Mouse (Mus musculus) left cerebral cortex, postnatal 14 days (tissue): Measurements from ENCODE around the gene Coasy. TPM values are rescaled to one million over a fixed set of nuclear protein-coding genes. Genes with fewer than 3 reads are reported as not detected.
"Not testable (repeated sequence)": the region's sequence is repeated elsewhere in the genome, so short reads cannot be mapped to it uniquely, and the experiment has no call there.

Experiments
- DNase-seq, 2 experiments: peaks; one replicate each; pipeline ENCODE4 v3.0.0; 2021 to 2022; ENCODE audit warnings: low spot score in 2 of 2, mixed read lengths in 1 of 2
- intact Hi-C: fragments of 180-260 bp; cut with DNase I; formaldehyde crosslinking; loops from one replicate; pipeline ENCODE4 v1.15.1; 2025
- total RNA-seq, 2 experiments: library from RNA; stranded (reverse); gene quantifications; 2 replicates each; pipeline ENCODE4 v1.2.3; 2021

The Coasy gene
- total RNA-seq, 2 experiments from 2014 or later: 31.1 to 32.0 TPM

- intact Hi-C loops: loop anchor here (10.0 kb wide), 1 partner anchor 54 kb away; the partner anchor contains the start of genes Ccr10, Cntnap1 and Plekhh3
- no peak for DNase-seq
Measured at GRCm38 (mm10) chr11:101120545-101121188, 38.3 kb downstream of the Coasy start.

GRCm38 (mm10) chr11:101124494-101124893 lies 42.1 kb downstream of the Coasy start:
- not testable (repeated sequence) for DNase-seq
- intact Hi-C loops: loop anchor here (10.0 kb wide), 1 partner anchor 50 kb away; the partner anchor contains the start of genes Ccr10, Cntnap1 and Plekhh3

- DNase-seq: not testable (repeated sequence)
- intact Hi-C loops: loop anchor here (10.0 kb wide), 1 partner anchor 50 kb away; the partner anchor contains the start of genes Ccr10, Cntnap1 and Plekhh3
Measured at GRCm38 (mm10) chr11:101125008-101125407, 42.6 kb downstream of the Coasy start.

DNA sequence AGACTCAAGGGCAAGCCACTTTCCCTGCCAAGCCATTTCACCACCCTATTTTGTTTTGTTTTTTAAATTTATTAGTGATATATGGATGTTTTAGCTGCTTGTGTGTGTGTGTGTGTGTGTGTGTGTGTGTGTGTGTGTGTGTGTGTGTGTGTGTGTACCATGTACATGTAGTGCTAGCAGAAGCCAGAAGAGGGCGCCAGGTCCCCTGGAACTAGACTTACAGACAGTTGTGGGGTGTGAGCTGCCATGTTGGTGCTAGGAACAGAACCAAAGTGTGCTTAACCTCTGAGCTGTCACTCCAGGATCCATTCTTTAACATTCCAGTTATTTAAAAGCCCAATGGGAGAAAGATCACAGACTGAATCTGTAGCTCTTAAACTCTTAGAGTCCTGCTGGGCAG lies 44.7 kb downstream of the Coasy start:
- peak; percentile 21 to 42 for DNase-seq
- intact Hi-C loops: loop anchor here (10.0 kb wide), 1 partner anchor 48 kb away; the partner anchor contains the start of genes Ccr10, Cntnap1 and Plekhh3

DNA sequence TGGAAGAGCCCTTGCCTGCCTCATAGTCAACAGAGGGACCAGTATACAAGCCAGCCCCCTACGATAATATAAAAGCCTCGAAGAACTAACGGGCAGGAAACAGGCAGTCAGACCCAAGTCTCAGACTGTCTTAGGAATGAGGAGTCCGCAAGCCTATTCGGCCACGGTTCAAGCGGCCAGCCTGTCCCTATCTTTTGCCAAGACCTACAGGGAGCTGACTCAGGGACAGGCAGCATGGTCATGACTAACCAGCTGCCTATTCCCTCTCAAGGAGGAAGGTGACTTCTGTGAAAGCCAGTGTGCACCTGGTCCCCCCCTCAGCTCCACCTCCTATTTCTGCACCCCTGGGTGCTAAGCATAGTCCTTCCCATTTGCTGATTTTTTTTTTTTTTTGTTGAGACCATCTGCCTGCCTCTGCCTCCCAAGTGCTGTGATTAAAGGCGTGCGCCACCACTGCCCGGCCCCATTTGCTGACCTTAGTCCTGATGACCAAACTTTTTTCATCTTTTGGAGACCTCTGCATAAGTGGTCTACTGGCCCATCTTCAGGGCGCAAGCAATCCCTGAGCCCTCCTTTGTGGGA lies 46.7 kb downstream of the Coasy start:
- intact Hi-C loops: loop anchor here (10.0 kb wide), 1 partner anchor 46 kb away; the partner anchor contains the start of genes Ccr10, Cntnap1 and Plekhh3

DNA sequence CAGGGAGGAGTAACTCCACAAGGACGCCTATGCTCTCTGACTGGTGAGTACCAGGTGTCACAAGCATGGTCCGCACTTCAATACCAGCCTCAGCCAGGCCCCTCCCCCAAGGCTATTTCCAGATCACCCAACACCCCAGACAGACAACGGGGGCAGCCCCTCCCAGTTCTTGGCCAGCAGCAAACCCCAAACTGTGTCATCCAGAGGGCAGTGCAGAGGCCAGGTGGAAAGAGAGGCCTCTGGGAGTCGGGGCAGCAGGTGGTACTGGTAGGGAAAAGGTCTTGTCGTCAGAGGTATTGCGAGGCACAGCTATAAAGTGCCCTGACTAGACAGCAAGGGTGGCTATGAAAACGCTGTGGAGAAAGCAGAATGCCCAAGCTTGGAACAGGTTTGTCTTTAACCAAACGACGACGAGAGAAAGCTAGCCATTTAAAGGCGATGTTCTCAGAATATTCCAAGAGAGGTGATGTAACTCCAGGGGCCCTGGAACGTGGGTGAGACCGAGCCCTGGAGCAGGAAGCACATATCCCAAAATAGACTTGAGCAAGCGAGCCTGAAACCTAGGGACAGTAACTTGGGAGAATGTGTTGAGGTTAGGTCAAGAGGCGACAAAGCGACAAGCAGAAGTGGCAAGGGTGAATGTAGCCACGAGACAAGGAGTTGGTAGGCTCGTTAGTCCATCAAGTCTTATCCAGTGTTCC lies 47.8 kb downstream of the Coasy start:
- intact Hi-C loops: no loop called here
- peak in 1 of 2 experiments; percentile 26 for DNase-seq

More for the DNA sequence above, 46.7 kb downstream of the Coasy start:
- no peak for DNase-seq

DNA sequence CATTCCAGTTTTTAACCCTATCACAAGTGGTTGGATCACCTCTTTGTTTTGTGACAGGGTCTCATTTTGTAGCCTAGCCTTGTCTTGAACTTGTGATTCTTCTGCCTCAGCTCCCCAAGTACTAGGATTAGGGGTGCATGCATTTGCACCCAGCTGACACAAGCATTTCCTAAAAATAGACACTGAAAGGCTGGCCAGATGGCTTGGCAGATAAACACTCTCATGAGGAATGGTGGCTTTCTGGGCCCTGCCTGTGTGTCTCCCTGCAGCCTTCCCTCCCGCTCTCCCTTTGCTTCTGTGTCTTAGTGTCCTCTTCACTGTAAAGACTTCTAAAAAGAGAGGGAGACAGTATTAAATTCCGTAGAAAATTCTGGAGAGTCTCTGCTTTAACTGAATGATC lies 48.8 kb downstream of the Coasy start:
- DNase-seq: no peak
- intact Hi-C loops: no loop called here

DNA sequence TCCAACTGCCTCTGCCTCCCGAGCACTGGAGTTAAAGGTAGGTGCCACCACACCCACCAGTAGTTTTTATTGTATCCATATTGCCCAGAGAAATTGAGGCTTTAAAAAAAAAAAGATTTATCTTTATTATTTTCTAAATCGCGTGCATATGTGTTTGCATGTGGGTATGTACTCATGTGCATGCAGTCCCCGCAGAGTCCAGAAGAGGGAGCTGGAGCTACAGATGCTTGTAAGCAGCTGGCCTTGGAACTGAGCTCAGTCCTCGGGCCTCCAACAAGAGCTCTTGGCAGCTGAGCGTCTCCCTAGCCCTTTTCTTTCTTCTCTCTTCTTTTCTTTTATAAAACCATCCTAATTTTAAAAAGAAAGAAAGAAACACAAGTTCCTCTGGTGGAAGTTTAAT lies 49.3 kb downstream of the Coasy start:
- peak; percentile 33 to 66 for DNase-seq
- intact Hi-C loops: no loop called here

DNA sequence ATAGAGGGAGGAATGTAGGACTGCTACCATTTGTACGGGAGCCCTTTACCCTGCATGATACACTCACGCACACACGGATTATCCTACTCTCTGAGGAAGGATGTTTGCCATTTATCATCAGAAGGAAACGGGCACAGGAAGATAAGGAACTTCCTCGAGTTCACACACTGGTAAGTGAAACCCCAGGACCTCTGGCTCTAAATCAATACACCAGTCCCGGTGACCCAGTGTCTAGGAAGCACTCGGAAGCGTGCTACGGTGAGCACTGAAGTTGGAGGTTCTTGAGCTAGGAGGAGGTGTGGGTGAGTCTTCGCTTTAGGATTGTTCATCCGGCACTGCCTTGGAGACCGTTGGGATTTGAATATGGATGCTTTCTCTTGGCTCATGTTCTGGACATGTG lies 50.7 kb downstream of the Coasy start:
- no peak for DNase-seq
- intact Hi-C loops: no loop called here

GRCm38 (mm10) chr11:101134217-101134865 lies 52.0 kb downstream of the Coasy start:
- no peak for DNase-seq
- intact Hi-C loops: no loop called here

Other genes starting within 250 kb of the Coasy start
- gene Stat5b, start 231.8 kb upstream of the Coasy start, total RNA-seq: 10 to 100 TPM; 14.6 to 19.9 TPM
- 1 to 10 TPM; 2.5 to 2.6 TPM for gene Stat5a, start 223.2 kb upstream of the Coasy start, total RNA-seq
- gene Stat3, start 143.0 kb upstream of the Coasy start, total RNA-seq: 10 to 100 TPM; 32.9 to 34.2 TPM
- 10 to 100 TPM; 19.8 to 23.2 TPM for gene Cavin1, start 111.7 kb upstream of the Coasy start, total RNA-seq
- 100 to 1,000 TPM; 489 to 499 TPM for gene Atp6v0a1, start 73.1 kb upstream of the Coasy start, total RNA-seq
- gene Naglu, start 12.6 kb upstream of the Coasy start, total RNA-seq: 10 to 100 TPM in 1 of 2 experiments, 1 to 10 TPM in 1; 7.3 to 11.9 TPM
- 1 to 10 TPM in 1 of 2 experiments, under 1 TPM in 1; 0.42 to 1.1 TPM for gene Hsd17b1, start 4.2 kb upstream of the Coasy start, total RNA-seq
- gene Mlx, start 4.7 kb downstream of the Coasy start, total RNA-seq: 10 to 100 TPM; 44.9 to 49.9 TPM
- gene Psmc3ip, start 12.9 kb downstream of the Coasy start, total RNA-seq: 1 to 10 TPM; 3.7 to 4.0 TPM
- 10 to 100 TPM; 53.9 to 58.8 TPM for gene Retreg3, start 37.3 kb downstream of the Coasy start, total RNA-seq
- gene Tubg1, start 37.4 kb downstream of the Coasy start, total RNA-seq: 10 to 100 TPM; 52.1 to 52.7 TPM
- gene Tubg2, start 73.3 kb downstream of the Coasy start, total RNA-seq: 10 to 100 TPM; 49.0 to 49.5 TPM
- gene Cntnap1, start 88.0 kb downstream of the Coasy start, total RNA-seq: 100 to 1,000 TPM; 124 to 128 TPM
- gene Plekhh3, start 88.8 kb downstream of the Coasy start, total RNA-seq: 10 to 100 TPM in 1 of 2 experiments, 1 to 10 TPM in 1; 7.7 to 10.2 TPM
- under 1 TPM; 0.19 to 0.26 TPM for gene Ccr10, start 92.9 kb downstream of the Coasy start, total RNA-seq
- gene Ezh1, start 143.9 kb downstream of the Coasy start, total RNA-seq: 10 to 100 TPM; 32.4 TPM
- 10 to 100 TPM; 40.4 to 44.7 TPM for gene Ramp2, start 163.5 kb downstream of the Coasy start, total RNA-seq
- 10 to 100 TPM; 74.6 to 86.7 TPM for gene Vps25, start 171.1 kb downstream of the Coasy start, total RNA-seq
- gene Wnk4, start 178.0 kb downstream of the Coasy start, total RNA-seq: 1 to 10 TPM; 4.7 to 5.7 TPM
- gene Cntd1, start 196.4 kb downstream of the Coasy start, total RNA-seq: under 1 TPM; 0.27 to 0.59 TPM
- 100 to 1,000 TPM in 1 of 2 experiments, 10 to 100 TPM in 1; 97.6 to 101 TPM for gene Coa3, start 196.5 kb downstream of the Coasy start, total RNA-seq
- 100 to 1,000 TPM; 198 to 207 TPM for gene Becn1, start 219.7 kb downstream of the Coasy start, total RNA-seq
- 100 to 1,000 TPM in 1 of 2 experiments, 10 to 100 TPM in 1; 99.8 to 111 TPM for gene Psme3, start 233.6 kb downstream of the Coasy start, total RNA-seq
- 1 to 10 TPM; 3.4 to 5.4 TPM for gene Aoc2, start 242.5 kb downstream of the Coasy start, total RNA-seq
- gene Aoc3, start 248.0 kb downstream of the Coasy start, total RNA-seq: 1 to 10 TPM; 1.8 to 2.9 TPM